Mouse (Mus musculus) left cerebral cortex, postnatal 36 days (tissue): ENCODE measurements around the gene Gk5. TPM values are rescaled to one million over a fixed set of nuclear protein-coding genes. Genes with fewer than 3 reads are reported as not detected.
"Not testable (repeated sequence)": the region's sequence is repeated elsewhere in the genome, so short reads cannot be mapped to it uniquely, and the experiment has no call there.

ENCODE experiments used
- DNase-seq, 2 experiments: peaks; one replicate each; pipeline ENCODE4 v3.0.0; 2021 to 2022; ENCODE audit warnings: low spot score in 2 of 2, mixed read lengths in 1 of 2
- intact Hi-C: fragments of 180-260 bp; cut with DNase I; formaldehyde crosslinking; loops from one replicate; pipeline ENCODE4 v1.15.1; 2025
- total RNA-seq, 2 experiments: library from RNA; stranded (reverse); gene quantifications; 2 replicates each; pipeline ENCODE4 v1.2.3; 2021

The Gk5 gene
- total RNA-seq, 2 experiments from 2014 or later = 3.9 to 4.5 TPM

GRCm38 (mm10) chr9:96140931-96141330, 21.8 kb downstream of the Gk5 start:
- DNase-seq = no peak
- intact Hi-C loops = no loop called here

- DNase-seq = no peak
- intact Hi-C loops = no loop called here
These were observed 23.3 kb downstream of the Gk5 start for GRCm38 (mm10) chr9:96142499-96142898.

GRCm38 (mm10) chr9:96143633-96144032, 24.5 kb downstream of the Gk5 start:
- intact Hi-C loops = no loop called here
- DNase-seq = no peak

- intact Hi-C loops = no loop called here
- no peak for DNase-seq
These were observed 25.7 kb downstream of the Gk5 start for GRCm38 (mm10) chr9:96144883-96145282.

GRCm38 (mm10) chr9:96152801-96153200, 33.6 kb downstream of the Gk5 start:
- intact Hi-C loops = no loop called here
- no peak for DNase-seq

GRCm38 (mm10) chr9:96158431-96158830, 39.3 kb downstream of the Gk5 start:
- no peak for DNase-seq
- intact Hi-C loops = no loop called here

- no peak for DNase-seq
- intact Hi-C loops = no loop called here
These were observed 39.9 kb downstream of the Gk5 start for GRCm38 (mm10) chr9:96159047-96159446.

- DNase-seq = no peak
- intact Hi-C loops = no loop called here
These were observed 41.6 kb downstream of the Gk5 start for GRCm38 (mm10) chr9:96160767-96161166.

- no peak for DNase-seq
- intact Hi-C loops = no loop called here
These were observed 43.3 kb downstream of the Gk5 start for GRCm38 (mm10) chr9:96162421-96162820.

GRCm38 (mm10) chr9:96163443-96163842, 44.3 kb downstream of the Gk5 start:
- no peak for DNase-seq
- intact Hi-C loops = no loop called here

- intact Hi-C loops, DNase-seq: not testable (repeated sequence)
These were observed 44.8 kb downstream of the Gk5 start for GRCm38 (mm10) chr9:96163983-96164382.

- DNase-seq = peak; percentile 10 to 13
- intact Hi-C loops = no loop called here
These were observed 48.0 kb downstream of the Gk5 start for GRCm38 (mm10) chr9:96167168-96167585.

GRCm38 (mm10) chr9:96170600-96170999, 51.4 kb downstream of the Gk5 start:
- DNase-seq = no peak
- intact Hi-C loops = no loop called here

GRCm38 (mm10) chr9:96184909-96185308, 65.7 kb downstream of the Gk5 start:
- DNase-seq = no peak
- intact Hi-C loops = no loop called here

GRCm38 (mm10) chr9:96186701-96187100, 67.5 kb downstream of the Gk5 start:
- intact Hi-C loops = no loop called here
- DNase-seq = no peak

- intact Hi-C loops = no loop called here
- peak; percentile 86 to 91 for DNase-seq
These were observed 76.9 kb downstream of the Gk5 start, which contains the start of gene Tfdp2 for GRCm38 (mm10) chr9:96195885-96196622. TSS of gene Tfdp2 (plus strand) at chr9:96196275.

GRCm38 (mm10) chr9:96196636-96197181, 77.5 kb downstream of the Gk5 start:
- DNase-seq = peak; percentile 65 to 71
- intact Hi-C loops = no loop called here

- intact Hi-C loops = no loop called here
- DNase-seq = no peak
These were observed 78.6 kb downstream of the Gk5 start for GRCm38 (mm10) chr9:96197806-96198205.

- intact Hi-C loops = no loop called here
- DNase-seq = no peak
These were observed 84.5 kb downstream of the Gk5 start for GRCm38 (mm10) chr9:96203663-96204062.

GRCm38 (mm10) chr9:96207428-96207827, 88.3 kb downstream of the Gk5 start:
- intact Hi-C loops = no loop called here
- DNase-seq = no peak

- no peak for DNase-seq
- intact Hi-C loops = no loop called here
These were observed 94.0 kb downstream of the Gk5 start for GRCm38 (mm10) chr9:96213036-96213645.
